Mouse (Mus musculus): ENCODE measurements around the gene Btbd35f17.
"Not testable (repeated sequence)": the region's sequence is repeated elsewhere in the genome, so short reads cannot be mapped to it uniquely, and the experiment has no call there.

The Btbd35f17 gene

GRCm38 (mm10) chrX:4370336-4370735 is at the start of gene Btbd35f17:
TSS of gene Btbd35f17 (plus strand) at chrX:4370636.
- not testable (repeated sequence) for DNase-seq

All from cerebellum, postnatal 25 days (tissue).